Mouse (Mus musculus): ENCODE data around the gene 1700028K03Rik.

- TF ChIP-seq CHD2 (IDR thresholded peaks at IDR 0.05; ENCODE audit: low read depth, low read length) (no peak), ZC3H11A (IDR thresholded peaks at IDR 0.05; ENCODE audit: borderline replicate concordance, low read depth, low read length) (no peak), HCFC1 (IDR thresholded peaks at IDR 0.05; ENCODE audit: borderline replicate concordance, insufficient read depth, low read length) (no peak), MAFK (IDR thresholded peaks at IDR 0.05; ENCODE audit: insufficient read depth, low read depth, low read length) (no peak), ZNF384 (IDR thresholded peaks at IDR 0.05; ENCODE audit: low read depth, low read length) (no peak)
Observed at GRCm38 (mm10) chr5:107507321-107507720, 27.2 kb upstream of the 1700028K03Rik start, which contains the start of gene Gm42669.

Data from ES-E14 (cell line).